Mouse (Mus musculus) cerebellum, adult 9-11 months (tissue): ENCODE measurements around the gene Jund.
A peak's percentile ranks its signal among the peaks of the same experiment; 100 is the strongest.

Experiments
- DNase-seq: peaks from one replicate; pipeline ENCODE4 v3.0.0; 2022

Jund gene

GRCm38 (mm10) chr8:70698310-70699109, at the start of gene Jund:
Gene Jund (plus strand): TSS chr8:70698949.
- DNase-seq = peak; percentile 99

DNA sequence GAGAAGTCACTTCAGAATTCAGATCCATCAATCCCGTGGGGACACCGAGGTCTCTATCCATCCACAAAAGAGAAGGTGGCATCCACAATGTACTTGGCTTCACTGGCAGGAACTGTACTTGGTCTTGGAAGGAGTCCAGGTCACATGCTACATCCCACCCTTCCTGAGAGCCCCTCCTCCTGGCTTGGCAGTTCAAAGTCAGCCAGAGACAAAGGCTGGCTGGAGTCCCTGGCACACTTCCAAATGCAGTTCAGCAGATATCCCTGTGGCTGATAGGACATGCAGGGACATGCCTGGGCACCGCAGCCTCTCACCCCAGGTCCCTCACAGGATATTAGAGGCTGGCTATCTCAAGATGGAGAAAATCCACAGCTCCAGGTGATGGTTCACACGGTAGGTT, 49.4 kb upstream of the Jund start:
- peak; percentile 58 for DNase-seq

- no peak for DNase-seq
These were observed 48.4 kb upstream of the Jund start for GRCm38 (mm10) chr8:70650351-70650750.

- DNase-seq = no peak
These were observed 45.5 kb upstream of the Jund start for GRCm38 (mm10) chr8:70653226-70653625.

DNA sequence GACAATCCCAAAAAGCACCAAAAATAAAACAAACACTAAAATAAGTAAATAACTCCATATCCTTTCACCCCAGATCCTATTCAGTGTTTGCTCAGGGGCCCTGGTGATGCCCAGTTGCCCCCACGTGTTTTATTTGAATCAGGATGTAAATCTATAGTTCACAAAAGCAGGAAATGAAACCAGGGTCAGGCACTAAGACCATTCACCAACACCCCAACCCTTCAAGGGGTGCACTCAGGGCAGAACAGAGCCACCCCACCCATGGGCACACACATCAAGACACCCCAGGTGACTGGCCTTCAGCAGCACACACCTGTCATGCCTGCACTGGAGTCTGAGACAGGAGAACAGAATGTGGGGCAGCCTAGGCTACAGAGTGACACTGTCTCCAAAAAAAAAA, 44.6 kb upstream of the Jund start:
- DNase-seq = no peak

- no peak for DNase-seq
These were observed 43.3 kb upstream of the Jund start for GRCm38 (mm10) chr8:70655469-70655868.

DNA sequence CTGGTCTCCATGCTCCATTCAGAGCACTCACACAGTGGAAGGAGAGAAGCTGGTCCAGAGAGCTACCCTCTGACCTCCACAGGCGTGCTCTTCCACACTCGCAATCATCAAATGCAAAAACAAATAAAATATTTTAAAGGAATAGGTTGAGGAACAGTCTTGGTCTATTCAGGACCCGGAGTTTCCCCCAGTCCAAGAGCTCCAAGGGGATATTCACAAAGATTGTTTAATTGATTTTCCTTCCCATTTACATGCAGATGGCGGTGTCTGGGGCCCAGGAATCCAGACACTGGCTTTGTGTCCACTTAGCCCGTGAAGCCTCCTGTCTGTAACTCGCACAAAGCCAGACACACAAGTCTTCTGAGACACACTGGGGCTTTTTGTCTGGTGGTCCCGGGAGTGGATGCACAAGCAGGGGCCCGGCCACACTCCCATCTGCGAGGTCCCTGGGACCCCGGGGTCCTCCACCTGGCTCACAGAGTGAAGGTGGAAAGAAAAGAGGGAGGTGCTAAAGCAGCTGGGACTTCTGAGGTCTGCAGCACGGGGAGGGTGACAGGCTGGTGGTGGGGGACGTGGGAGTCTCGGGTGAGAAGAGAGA, 42.5 kb upstream of the Jund start:
- no peak for DNase-seq

GRCm38 (mm10) chr8:70657214-70657613, 41.5 kb upstream of the Jund start:
- no peak for DNase-seq

DNA sequence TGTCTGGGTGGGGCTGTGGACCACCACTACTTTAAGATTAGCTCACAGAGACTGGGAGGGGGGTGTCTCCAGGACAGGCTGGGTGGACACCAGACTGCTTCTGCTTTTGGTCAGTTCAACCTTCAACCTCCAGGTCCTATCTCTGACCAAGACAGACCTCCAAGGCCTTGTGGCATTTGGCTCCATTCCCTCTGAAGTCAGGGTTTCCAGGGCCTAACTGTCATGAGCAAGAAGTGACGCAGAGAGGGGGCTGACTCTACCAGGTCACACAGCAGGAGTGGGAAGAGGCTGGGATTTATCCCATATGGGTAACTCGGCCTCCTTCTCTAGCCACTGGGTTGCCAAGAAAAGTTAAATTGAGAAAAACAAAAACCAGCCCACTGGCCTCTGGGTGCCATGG, 41.0 kb upstream of the Jund start:
- no peak for DNase-seq

DNA sequence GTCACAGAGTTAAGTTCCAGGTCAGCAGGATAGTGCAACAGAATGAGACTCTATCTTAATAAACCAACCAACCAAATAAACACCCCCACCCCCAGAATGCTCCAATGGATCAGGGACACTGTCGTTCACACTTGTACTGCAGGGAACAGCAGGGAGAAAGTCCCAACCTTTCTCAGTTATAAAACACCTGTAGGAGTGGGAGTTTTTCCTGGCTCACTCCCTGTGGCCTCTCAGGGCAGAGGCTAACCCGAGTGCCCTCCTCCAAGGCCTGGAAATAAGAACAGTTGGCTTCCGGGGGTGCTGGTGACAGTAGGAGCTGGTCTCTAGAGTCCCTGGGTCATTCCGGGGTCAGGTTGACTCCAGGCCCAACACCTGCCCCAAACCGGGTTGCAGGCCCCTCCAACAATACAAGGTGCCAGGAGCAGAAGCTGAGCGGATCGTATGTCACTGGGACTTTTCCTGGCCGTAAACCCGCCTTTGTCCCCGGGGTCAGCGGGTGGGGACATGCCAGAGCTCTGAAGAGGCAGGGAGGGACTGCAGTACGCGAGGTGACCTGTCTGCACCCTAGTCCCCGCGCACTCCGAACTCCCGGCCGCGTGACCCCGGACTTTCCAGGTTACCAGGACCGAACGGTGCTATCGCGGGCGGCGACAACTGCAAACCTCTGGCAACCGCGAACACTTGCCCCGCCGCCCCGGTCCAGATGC, 39.7 kb upstream of the Jund start:
- DNase-seq = no peak

DNA sequence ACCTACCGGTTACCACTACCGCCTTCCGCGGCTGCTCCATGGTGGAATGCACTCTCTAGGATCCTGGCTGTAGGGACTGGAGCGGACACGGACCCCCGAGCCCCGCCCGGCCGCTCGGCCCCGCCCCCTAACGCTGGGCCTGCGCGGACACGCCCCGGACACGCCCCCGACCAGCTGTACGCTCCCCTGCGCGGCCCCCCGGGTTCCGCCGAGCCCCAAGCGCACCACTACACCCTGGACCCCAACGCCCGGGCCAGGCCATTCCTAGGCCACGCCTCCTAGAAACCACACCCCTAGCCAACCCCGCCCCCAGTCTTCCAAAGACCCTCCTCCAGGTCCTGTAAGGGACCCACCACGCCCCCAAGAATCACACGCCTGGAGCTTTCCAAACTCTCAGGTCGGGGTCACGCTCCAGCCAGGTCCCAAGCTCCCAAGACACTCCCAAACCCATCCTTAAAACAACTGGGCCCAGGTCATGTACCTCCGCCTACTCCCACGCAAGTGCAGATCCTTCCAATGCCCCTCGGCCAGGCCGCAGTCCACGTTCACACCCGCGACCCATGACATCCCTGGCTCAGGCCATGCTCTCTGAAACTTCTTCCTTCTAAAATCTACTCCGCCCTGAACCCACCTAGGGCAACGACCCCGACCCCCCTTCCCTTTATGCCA, 39.0 kb upstream of the Jund start:
- peak; percentile 72 for DNase-seq

- DNase-seq = no peak
These were observed 38.5 kb upstream of the Jund start, which contains the start of gene Pgpep1 for GRCm38 (mm10) chr8:70660273-70660725. Gene Pgpep1 (minus strand): TSS chr8:70660388.

DNA sequence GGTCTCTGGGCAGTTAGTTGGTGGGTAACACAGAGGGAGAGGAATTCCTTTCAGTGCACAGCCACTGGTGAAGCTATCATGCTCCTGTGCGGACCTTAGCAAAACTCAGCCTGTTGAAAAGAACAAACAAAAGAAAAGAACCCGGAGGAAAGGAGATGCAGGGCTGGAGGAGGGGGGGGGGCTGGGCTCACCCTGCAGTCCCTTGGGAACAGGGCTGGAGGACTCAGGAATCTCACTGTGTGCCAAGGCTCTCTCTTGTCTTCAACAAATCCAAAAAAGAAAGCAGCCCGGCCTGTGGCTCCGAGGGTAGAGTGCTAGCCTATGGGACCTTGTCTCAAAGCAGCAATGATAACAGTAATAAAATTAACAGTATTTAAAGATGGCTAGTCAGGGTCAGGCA, 35.1 kb upstream of the Jund start:
- no peak for DNase-seq

GRCm38 (mm10) chr8:70664631-70665030, 34.1 kb upstream of the Jund start:
- DNase-seq = no peak

DNA sequence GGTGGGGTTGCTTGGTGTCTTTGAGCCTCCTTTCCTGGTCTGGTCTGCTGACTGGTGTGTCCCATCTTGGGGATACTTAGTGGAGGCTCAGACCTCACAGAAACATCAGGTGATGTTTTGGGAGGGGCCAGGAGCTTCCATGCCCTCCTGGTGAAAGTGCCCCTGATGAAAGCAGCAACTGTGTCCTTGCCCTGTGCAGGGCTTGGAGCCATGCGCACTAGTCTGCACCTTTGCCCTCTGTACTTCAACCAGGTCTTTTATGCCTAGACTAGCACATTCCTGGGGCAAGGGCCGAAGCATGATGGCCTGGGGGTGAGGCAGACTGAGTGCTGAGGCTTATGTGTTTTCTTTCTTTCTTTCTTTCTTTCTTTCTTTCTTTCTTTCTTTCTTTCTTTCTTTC, 33.1 kb upstream of the Jund start:
- DNase-seq = no peak

- DNase-seq = no peak
These were observed 31.7 kb upstream of the Jund start for GRCm38 (mm10) chr8:70667071-70667470.

DNA sequence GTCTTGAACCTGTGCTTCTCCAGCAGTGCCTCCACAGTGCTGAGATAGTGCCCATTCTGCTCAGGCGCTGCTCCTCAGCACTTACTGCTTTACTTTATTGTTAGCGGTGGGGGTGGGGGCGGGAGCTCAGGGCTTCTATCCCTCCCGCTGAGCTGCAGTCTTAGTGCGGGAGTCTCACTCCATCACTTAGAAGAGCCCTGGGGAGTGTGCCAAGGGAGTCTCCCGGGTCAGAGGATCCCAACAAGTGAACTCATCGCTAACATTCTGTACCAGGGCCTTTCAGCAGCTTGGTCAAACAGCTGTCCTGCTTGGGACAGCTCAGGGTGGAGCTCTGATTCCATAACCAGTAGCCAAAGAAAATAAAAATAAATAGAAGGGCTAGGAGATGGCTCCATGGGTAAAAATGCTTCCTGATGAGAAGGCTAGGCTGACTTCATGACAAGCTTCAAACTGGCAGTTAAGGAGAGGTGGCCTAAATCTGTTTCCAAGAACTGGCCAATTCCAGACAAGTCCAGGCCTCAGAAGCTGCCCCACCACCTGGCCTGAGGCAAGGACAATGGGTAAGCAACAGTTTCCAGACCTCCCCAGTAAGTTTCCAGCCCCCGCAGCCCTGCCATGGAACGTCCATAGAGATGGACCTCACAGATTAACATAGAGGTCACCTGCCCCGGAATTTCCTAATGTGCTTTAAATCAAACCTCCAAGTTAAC, 27.0 kb upstream of the Jund start:
- DNase-seq = no peak

DNA sequence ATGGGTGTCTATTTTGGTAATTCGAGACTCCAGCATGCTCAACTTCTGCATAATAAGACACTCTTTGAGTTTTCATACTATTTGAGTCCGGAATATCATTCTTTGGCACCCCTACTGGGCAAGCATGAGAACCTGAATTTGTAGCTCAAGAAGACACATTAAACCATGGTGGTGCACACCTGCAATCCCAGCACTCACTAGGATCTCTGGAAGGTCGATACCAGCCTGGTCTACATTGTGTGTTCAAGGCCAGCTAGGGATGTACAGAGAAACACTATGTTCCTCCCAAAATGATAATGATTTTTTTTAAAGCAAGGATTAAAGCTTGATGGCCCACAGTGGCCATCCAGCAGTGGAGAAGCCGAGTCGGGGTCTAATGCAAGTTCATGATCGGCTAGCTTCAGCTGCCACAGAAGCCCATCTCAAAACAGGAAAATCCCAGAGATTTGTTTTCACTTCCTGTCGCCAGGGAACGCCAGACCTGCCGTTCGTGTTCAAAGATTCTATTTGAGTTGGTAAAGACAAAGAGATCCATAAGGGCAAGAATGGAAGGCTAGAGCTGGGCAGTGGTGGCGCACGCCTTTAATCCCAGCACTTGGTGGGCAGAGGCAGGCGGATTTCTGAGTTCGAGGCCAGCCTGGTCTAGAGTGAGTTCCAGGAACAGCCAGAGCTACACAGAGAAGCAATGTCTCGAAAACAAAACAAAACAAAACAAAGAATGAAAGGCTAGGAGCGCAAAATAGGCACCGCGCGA, 26.2 kb upstream of the Jund start:
- no peak for DNase-seq

DNA sequence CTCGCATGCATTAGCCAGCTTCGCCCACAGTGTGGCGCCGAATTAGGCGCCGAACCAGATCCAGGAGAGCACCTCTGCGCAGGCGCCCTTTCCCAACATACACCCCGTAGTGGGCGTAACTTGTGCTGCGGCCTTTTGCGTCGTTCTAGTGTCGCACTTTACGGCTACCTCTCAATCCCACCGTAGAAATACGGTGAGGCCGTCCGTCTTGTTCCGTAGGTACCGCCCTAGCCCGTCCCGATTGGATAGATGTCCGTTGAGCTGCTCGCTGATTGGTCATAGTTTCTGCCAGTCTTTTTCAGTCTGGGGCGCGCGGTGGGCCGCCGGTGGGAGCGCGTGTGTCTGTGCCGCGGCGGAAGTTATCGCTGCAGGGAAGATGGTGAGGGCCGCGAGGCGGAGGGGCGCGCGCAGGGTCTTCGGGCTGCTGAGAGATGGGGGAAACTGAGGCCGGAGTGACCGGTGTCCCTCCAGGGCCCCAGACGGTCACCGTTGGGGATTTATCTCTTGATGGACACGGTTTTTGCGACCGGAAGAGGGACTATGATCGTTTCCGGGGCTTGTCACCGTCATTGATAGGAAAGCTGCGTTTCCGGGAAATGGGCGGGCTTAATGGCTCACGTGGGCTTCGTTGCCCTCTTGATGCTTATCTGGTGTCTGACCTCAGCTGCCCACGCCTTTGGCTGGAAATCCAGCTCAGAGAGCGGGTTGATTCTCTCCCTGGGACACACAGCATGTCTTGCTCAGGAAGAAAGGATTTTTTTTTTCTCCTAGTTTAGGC, 25.5 kb upstream of the Jund start, which contains the start of gene Lsm4:
Gene Lsm4, plus strand, starts transcription at position 170 of the 778 bp plus-strand sequence.
- peak; percentile 99 for DNase-seq

DNA sequence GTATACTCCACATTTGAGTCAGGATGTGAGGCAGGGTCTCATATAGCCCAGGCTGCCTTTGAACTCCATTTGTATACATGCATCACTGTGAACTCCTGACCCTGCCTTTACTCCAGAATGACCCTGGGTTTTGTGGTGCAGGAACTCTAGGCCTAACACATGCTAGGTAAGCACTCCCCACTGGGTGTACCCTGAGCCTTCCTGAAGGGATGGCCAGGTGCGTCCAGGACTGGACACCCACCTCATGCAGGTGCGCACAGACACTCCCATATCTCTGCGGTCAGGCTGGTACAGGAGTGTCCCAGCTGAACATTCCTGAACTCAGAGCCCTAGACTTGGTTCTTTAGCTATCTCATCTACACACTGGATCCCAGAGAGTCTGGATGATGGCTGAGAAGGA, 24.6 kb upstream of the Jund start:
- DNase-seq = peak; percentile 61

- peak; percentile 58 for DNase-seq
These were observed 24.0 kb upstream of the Jund start for GRCm38 (mm10) chr8:70674716-70675115.
